Mouse (Mus musculus) spleen, embryonic (tissue): ENCODE data around the gene Ubac2.

Experiments used
- CTCF ChIA-PET: fragments of 350-600 bp; sonication (Branson Sonifier 250); formaldehyde crosslinking; loops from one replicate; lab custom pipeline; 2022; lab: Charles Lee

Gene Ubac2

GRCm38 (mm10) chr14:121994171-121994700 lies 115.8 kb downstream of the Ubac2 start:
- CTCF ChIA-PET: no interaction called here

- CTCF ChIA-PET: no interaction called here
Measured at GRCm38 (mm10) chr14:121994846-121995556, 116.6 kb downstream of the Ubac2 start.

GRCm38 (mm10) chr14:121995557-121995870 lies 117.1 kb downstream of the Ubac2 start:
- CTCF ChIA-PET: interaction anchor here (0.6 kb wide), 1 partner anchor 582 kb away, joined by 6 read pairs; no protein-coding TSS in a partner anchor

GRCm38 (mm10) chr14:121996786-121997185 lies 118.4 kb downstream of the Ubac2 start:
- CTCF ChIA-PET: interaction anchor here (0.6 to 1.4 kb wide), 3 partner anchors 9 to 51 kb away, joined by 3 read pairs; no protein-coding TSS in a partner anchor

- CTCF ChIA-PET: interaction anchor here (0.7 kb wide), 1 partner anchor 64 kb away, joined by 3 read pairs; no protein-coding TSS in a partner anchor
Measured at GRCm38 (mm10) chr14:121999455-121999854, 121.0 kb downstream of the Ubac2 start.

GRCm38 (mm10) chr14:122000346-122001105 lies 122.1 kb downstream of the Ubac2 start:
- CTCF ChIA-PET: interaction anchor here (0.6 to 1.2 kb wide), 2 partner anchors 9 to 13 kb away, joined by 3 read pairs; no protein-coding TSS in a partner anchor

- CTCF ChIA-PET: interaction anchor here (0.5 kb wide), 1 partner anchor 18 kb away, joined by 4 read pairs; no protein-coding TSS in a partner anchor
Measured at GRCm38 (mm10) chr14:122002224-122002623, 123.8 kb downstream of the Ubac2 start.

- CTCF ChIA-PET: no interaction called here
Measured at GRCm38 (mm10) chr14:122003812-122004211, 125.4 kb downstream of the Ubac2 start.

- CTCF ChIA-PET: no interaction called here
Measured at GRCm38 (mm10) chr14:122008261-122008660, 129.8 kb downstream of the Ubac2 start.

- CTCF ChIA-PET: interaction anchor here (0.6 kb wide), 2 partner anchors 9 to 130 kb away, joined by 3 to 8 read pairs; no protein-coding TSS in a partner anchor
Measured at GRCm38 (mm10) chr14:122009502-122009901, 131.1 kb downstream of the Ubac2 start.

GRCm38 (mm10) chr14:122010301-122010700 lies 131.9 kb downstream of the Ubac2 start:
- CTCF ChIA-PET: interaction anchor here (0.8 kb wide), 1 partner anchor 13 kb away, joined by 3 read pairs; no protein-coding TSS in a partner anchor

- CTCF ChIA-PET: no interaction called here
Measured at GRCm38 (mm10) chr14:122011768-122012167, 133.3 kb downstream of the Ubac2 start.

- CTCF ChIA-PET: interaction anchor here (1.3 kb wide), 1 partner anchor 48 kb away, joined by 3 read pairs; no protein-coding TSS in a partner anchor
Measured at GRCm38 (mm10) chr14:122012193-122012592, 133.8 kb downstream of the Ubac2 start.

GRCm38 (mm10) chr14:122012814-122013213 lies 134.4 kb downstream of the Ubac2 start:
- CTCF ChIA-PET: interaction anchor here (1.3 kb wide), 1 partner anchor 49 kb away, joined by 3 read pairs; no protein-coding TSS in a partner anchor

GRCm38 (mm10) chr14:122013417-122013951 lies 135.1 kb downstream of the Ubac2 start:
- CTCF ChIA-PET: interaction anchor here (1.1 to 1.3 kb wide), 2 partner anchors 12 to 50 kb away, joined by 3 read pairs; no protein-coding TSS in a partner anchor

- CTCF ChIA-PET: interaction anchor here (1.0 kb wide), 1 partner anchor 50 kb away, joined by 3 read pairs; no protein-coding TSS in a partner anchor
Measured at GRCm38 (mm10) chr14:122017958-122018357, 139.5 kb downstream of the Ubac2 start.

GRCm38 (mm10) chr14:122019389-122019788 lies 141.0 kb downstream of the Ubac2 start:
- CTCF ChIA-PET: no interaction called here

GRCm38 (mm10) chr14:122020567-122020966 lies 142.1 kb downstream of the Ubac2 start:
- CTCF ChIA-PET: no interaction called here

GRCm38 (mm10) chr14:122023054-122023453 lies 144.6 kb downstream of the Ubac2 start:
- CTCF ChIA-PET: no interaction called here

- CTCF ChIA-PET: interaction anchor here (0.6 kb wide), 1 partner anchor 59 kb away, joined by 4 read pairs; no protein-coding TSS in a partner anchor
Measured at GRCm38 (mm10) chr14:122023928-122024327, 145.5 kb downstream of the Ubac2 start.
